In the genomic region with DNA sequence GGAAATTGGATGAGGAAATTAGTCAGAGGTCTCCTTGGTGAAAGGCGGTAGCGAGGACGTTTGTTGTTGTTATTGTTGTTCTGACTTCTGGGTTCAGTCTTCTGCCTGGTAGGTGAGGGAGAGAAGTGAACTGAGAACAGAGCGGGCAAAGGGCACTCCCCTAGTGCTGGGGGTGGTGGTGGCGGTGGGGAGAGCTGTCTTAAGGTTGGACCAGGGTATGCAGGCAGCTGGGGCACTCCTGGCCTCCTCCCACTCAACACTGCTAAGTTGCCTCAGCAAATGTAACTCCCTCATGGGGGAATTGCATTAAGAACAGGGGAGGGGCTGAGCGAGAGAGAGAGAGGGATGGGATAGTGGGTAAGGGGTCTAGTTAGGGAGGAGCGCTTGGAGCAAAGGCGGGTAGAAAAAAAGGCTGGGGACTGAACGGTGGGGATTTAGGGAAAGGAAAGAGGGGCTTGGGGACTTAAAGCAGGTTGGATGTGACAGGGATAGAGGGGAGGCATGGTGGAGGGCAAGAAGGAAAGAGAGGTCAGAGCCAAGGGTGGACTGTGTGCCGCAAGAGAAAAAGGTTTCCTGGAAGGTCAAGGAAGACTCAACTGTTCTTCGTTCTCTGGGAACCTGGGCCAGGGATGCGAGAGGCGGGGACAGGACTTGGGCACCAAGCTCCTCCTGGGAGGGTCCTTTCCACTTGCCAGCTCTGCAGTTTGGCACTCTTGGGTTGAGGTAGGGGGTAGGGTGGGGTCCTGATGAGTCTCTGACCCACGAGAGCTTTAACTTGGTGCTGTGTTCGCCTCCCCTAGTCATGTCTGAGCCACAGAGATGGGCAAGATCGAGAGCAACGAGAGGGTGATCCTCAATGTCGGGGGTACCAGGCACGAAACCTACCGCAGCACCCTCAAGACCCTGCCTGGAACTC, we compare ENCODE assay signal across 8 mouse cellular contexts. TPM values are rescaled to one million over a fixed set of nuclear protein-coding genes. Genes with fewer than 3 reads are reported as not detected.
DNase-seq lines count a peak whose midpoint lies in the region; ATAC-seq lines count a peak whose summit lies in the region.

A gene (plus strand): TSS at position 235 of the 916 bp plus-strand sequence.

- H3K4me3 ChIP-seq in hindbrain, embryonic 16.5 days (ENCODE audit: low read length), result peak within 1 kb of the TSS; percentile 52
- H3K4me3 ChIP-seq in neural tube, embryonic 13.5 days, result peak within 1 kb of the TSS; percentile 62

- DNase-seq in layer of hippocampus, adult 8-10 months (ENCODE audit: low spot score in 2 of 2), result no peak
- no peak for DNase-seq in layer of hippocampus, adult 9-10 months (ENCODE audit: low spot score)
- peak; percentile 39 for DNase-seq in embryo, embryonic 9.5 days (ENCODE audit: extremely low spot score)
- DNase-seq in left cerebral cortex, postnatal 4 days, result peak; percentile 4
- no peak for DNase-seq in thymus, postnatal 10 days (ENCODE audit: low spot score in 2 of 2)
- DNase-seq in cerebellum, adult 18-20 months, result no peak

- peak within 1 kb of the TSS; percentile 81 for H3K4me2 ChIP-seq in hindbrain, embryonic 16.5 days (ENCODE audit: low read length)
- H3K4me2 ChIP-seq in neural tube, embryonic 13.5 days, result peak within 1 kb of the TSS; percentile 93

- no peaks in the 10 kb centered on the region for H3K9me3 ChIP-seq in hindbrain, embryonic 16.5 days (ENCODE audit: control insufficient read depth, low read length)
- H3K9me3 ChIP-seq in neural tube, embryonic 13.5 days, result no peaks in the 10 kb centered on the region

- H3K36me3 ChIP-seq in hindbrain, embryonic 16.5 days (ENCODE audit: control insufficient read depth, insufficient read depth, low read length), result no peaks in the 10 kb centered on the region
- no peaks in the 10 kb centered on the region for H3K36me3 ChIP-seq in neural tube, embryonic 13.5 days

- peak; percentile 56 for ATAC-seq in hindbrain, embryonic 16.5 days
- peak; percentile 60 for ATAC-seq in neural tube, embryonic 13.5 days (ENCODE audit: low read depth)

- peak within 1 kb of the TSS; percentile 66 for H3K9ac ChIP-seq in hindbrain, embryonic 16.5 days (ENCODE audit: low read depth, low read length)
- H3K9ac ChIP-seq in neural tube, embryonic 13.5 days, result peak within 1 kb of the TSS; percentile 77

- intact Hi-C loops in left cerebral cortex, postnatal 4 days (cut with DNase I), result no loop called here

- H3K27ac ChIP-seq in hindbrain, embryonic 16.5 days (ENCODE audit: low read depth, low read length), result 0 out of 2 replicates have a peak within 1 kb of the TSS, but pooled peaks have one; percentile 17
- no peak within 1 kb of the TSS for H3K27ac ChIP-seq in neural tube, embryonic 13.5 days (replicated peaks)

- H3K27me3 ChIP-seq in hindbrain, embryonic 16.5 days (replicated peaks; ENCODE audit: control insufficient read depth, insufficient read depth, low read length), result peaks cover 3% of the 10 kb centered on the region; the same call in 1 of the 2 replicates
- H3K27me3 ChIP-seq in neural tube, embryonic 13.5 days, result peaks cover 39% of the 10 kb centered on the region

- peaks cover 8% of the 10 kb centered on the region for H3K4me1 ChIP-seq in hindbrain, embryonic 16.5 days (ENCODE audit: control insufficient read depth, insufficient read depth, low read depth, low read length)
- H3K4me1 ChIP-seq in neural tube, embryonic 13.5 days (replicated peaks), result peaks cover 19% of the 10 kb centered on the region

- WGBS in hindbrain, embryonic 16.5 days, result under 1% methylated on average over 20 of the region's 20 CpGs
- WGBS in neural tube, embryonic 13.5 days, result 1% methylated on average over 20 of the region's 20 CpGs

RNA-seq across cellular contexts. Expression of the gene that starts here (rescaled TPM):
- total RNA-seq in layer of hippocampus, adult 8-10 months (2022), result 10 to 100 TPM; 68.2 to 90.2 (median 76.8) TPM
- 7.5 and 8.1 TPM in 2 replicates for polyA plus RNA-seq in hindbrain, embryonic 16.5 days (2015; fragmentation: Nextera tagmentation; extraction: Ambion mirVana)
- total RNA-seq in left cerebral cortex, postnatal 4 days (2021), result 10 to 100 TPM; 24.4 to 24.9 TPM
- 6.4 and 8.2 TPM in 2 replicates for polyA plus RNA-seq in neural tube, embryonic 13.5 days (2015; fragmentation: Nextera tagmentation; extraction: Ambion mirVana)

Comparison
In these comparisons a context has a peak if more than half of its experiments do, and no peak if none do; other contexts are left out.
1. DNase-seq: peak in embryo, embryonic 9.5 days (single experiment) and left cerebral cortex, postnatal 4 days (single experiment); none in layer of hippocampus, adult 8-10 months (0 of 2), layer of hippocampus, adult 9-10 months (single experiment), thymus, postnatal 10 days (0 of 2) and cerebellum, adult 18-20 months (0 of 2).